Mouse (Mus musculus) neutrophil, adult 5-6 weeks (primary cell): ENCODE measurements around the gene Abcc3. TPM values are rescaled to one million over a fixed set of nuclear protein-coding genes. Genes with fewer than 3 reads are reported as not detected.
"Not testable (repeated sequence)": the region's sequence is repeated elsewhere in the genome, so short reads cannot be mapped to it uniquely, and the experiment has no call there.

ENCODE experiments used
- ATAC-seq: fragments of 151-379, 151-347 bp; 2 replicates; pipeline ENCODE4 v1.8.0; 2017; ENCODE audit warnings: mild to moderate bottlenecking, moderate TSS enrichment; ENCODE audit not compliant: insufficient number of reproducible peaks, poor library complexity, low FRiP score, severe bottlenecking; ENCODE audit errors: extremely low read depth
- total RNA-seq: library from RNA; stranded (forward); fragments of 200-1000 nt; gene quantifications from 2 replicates; pipeline ENCODE4 v1.2.3, GENCODE M21; 2017

Abcc3 gene
- total RNA-seq, 1 experiment from 2014 or later: 1.2 TPM

DNA sequence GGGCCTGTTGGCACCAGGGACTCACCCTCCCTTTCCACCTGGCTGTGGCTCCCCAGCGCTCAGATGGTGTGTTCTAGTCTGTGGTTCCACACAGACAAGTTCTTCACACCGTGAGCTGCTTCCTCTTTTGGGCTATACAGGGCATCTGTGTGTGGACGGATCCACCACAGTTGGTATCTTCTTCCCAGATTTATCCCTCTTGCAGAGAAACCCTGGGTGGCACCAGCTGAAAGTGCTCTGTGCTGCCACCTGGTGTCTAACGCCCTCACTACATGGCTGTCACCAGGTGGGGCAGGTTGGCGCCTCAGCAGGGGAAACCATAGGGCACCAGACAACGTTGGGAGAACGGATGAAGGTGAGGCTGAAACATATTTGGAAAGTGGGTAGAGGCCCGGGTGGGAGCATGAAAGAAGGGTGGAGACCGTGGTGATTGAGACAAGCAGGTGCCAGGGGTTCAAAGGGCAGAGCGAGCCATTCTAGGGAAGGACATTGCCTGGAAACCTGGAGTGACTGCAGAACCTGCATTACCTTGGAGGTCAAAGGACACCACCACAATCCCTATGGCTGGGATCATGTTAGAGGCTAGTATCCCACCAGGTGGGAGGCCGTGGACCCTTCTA, 12.0 kb upstream of the Abcc3 start:
- peak; percentile 81 for ATAC-seq

DNA sequence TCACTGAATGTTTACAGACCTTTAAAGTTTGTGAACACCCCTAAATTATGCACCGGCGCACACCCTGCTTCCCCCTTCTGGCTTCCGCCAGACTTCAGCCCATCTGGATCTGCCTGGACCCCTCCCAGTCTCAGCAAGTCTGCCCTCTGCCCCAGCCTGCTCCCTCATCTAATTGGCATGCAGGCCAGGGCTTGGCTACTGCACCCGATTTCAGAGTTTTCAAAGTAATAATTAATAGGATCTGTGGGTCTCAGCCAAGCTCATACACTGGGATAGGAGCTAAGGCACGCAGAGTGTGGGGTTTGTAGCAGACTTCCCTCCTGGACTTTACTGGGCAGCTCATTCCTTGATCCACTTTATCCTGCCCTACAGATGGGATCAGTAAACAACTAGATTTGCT, 11.4 kb upstream of the Abcc3 start:
- no peak for ATAC-seq

DNA sequence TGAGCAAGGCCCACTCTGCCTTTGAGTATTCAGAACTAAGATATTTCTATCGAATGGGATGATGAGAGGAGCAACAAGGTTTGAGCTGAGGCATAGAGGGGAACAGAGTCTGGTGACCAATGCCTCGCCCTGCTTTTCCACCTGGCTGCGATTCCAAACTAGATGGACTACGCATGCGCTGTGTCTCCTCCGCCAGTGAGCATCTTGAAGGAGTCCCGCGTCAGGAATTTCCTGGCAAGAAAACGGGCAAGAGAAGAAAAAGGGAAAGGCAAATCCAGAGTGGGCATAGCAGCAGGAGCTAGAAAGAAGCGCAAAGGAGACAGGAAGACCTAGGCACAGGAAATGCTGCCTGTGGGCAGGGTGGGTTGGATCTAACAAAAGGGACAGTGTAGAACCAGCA, 11.0 kb upstream of the Abcc3 start:
- ATAC-seq: no peak

DNA sequence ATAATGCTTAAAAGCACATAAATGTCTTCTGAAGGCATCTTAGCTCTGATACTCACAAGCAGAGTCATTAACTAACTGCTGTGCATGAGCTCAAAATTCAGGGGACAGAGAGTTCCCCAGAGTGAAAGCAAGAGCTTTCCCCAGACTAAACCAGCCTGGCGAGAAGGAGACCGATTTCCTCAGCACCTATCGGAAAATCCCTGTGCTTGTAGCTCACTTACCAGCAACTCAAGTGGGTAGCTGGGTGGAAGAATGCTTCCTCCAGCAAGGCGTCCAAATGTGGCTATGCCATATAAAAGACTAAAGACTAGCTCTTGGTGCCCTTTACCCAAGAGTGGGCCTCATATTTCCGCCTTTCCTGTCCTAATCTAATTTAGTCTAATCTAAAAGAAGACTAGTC, 9.9 kb upstream of the Abcc3 start:
- no peak for ATAC-seq

DNA sequence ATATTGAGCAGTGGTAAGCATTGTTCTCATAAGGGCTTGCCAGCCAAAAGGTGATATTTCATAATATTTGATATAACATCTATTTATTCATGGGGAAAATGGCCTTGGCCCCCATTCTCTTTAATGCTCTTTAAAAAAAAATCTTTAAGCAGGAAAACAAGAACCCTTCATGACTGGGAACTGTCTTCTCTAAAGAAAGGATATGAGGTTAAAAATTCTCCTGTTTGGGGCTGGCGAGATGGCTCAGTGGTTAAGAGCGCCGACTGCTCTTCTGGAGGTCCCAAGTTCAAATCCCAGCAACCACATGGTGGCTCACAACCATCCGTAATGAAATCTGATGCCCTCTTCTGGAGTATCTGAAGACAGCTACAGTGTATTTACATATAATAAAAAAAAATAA, 9.2 kb upstream of the Abcc3 start:
- not testable (repeated sequence) for ATAC-seq

DNA sequence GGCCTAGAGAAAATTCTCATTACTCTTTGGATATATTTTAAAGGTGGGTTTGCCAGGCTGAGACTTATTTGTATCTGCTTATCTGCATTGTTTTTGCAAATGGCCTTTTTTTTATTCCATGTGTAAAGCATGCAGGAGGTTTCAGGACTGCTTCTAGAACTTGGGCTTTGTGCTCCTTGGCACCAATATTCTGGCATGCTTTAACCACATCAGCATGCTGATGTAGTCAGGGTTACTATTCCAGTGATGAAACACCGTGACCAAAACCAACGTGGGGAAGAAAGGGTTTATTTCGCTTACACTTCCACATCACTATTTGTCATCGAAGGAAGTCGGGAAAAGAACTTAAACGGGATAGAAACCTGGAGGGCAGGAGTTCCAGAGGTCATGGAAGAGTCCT, 8.2 kb upstream of the Abcc3 start:
- no peak for ATAC-seq

DNA sequence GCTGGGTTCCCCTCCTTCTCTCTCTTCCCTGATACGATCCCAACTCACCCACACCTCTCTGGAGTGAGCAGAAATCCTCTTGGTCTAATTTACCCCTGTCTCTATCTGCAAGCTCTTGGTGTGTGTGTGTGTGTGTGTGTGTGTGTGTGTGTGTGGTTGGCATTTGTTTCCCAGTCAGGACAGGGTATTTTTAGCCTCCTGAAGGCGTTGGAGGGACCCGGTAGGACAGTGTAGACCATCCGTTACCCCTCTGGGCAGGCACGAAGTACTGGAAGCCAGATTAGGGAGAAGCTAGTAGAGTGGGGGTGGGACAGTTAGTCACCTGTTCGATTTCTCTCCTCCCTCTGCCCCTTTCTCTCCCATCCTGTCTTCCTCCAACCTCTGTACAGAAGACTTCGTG, 1.3 kb upstream of the Abcc3 start:
- no peak for ATAC-seq

DNA sequence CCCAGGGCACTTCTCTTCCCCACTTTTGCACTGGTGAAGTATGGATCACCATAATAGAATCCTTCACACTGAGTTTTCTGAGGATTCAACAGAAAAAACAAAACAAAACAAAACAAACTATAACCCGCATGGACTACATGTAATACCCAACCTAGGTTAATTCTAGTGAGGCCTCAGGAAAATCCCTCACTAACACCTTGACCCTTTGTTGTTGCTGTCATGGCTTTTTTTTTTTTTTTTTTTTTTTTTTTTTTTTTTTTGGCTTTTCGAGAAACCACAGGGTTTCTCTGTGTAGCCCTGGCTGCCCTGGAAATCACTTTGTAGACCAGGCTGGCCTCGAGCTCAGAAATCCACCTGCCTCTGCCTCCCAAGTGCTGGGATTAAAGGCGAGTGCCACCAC, 693 bp upstream of the Abcc3 start:
- ATAC-seq: not testable (repeated sequence)

DNA sequence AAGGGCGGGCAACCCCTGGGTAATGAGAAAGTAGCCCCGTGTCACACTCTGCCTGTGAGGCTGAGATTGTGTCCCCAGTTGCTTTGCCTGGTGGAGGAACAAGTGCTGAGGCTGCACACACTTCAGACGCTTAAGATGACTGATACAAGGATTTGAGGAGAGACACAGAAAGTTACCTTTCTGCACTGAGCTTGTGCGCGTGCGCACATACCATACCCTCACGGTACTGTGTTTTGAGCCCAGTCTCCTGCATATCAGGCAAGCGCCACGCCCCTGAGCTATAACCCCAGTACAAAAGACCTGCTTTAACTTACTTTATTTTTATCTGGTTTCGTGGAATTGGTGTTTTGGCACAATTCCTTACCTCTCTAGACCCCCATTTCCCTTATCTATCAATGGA, 1.1 kb downstream of the Abcc3 start:
- ATAC-seq: no peak

DNA sequence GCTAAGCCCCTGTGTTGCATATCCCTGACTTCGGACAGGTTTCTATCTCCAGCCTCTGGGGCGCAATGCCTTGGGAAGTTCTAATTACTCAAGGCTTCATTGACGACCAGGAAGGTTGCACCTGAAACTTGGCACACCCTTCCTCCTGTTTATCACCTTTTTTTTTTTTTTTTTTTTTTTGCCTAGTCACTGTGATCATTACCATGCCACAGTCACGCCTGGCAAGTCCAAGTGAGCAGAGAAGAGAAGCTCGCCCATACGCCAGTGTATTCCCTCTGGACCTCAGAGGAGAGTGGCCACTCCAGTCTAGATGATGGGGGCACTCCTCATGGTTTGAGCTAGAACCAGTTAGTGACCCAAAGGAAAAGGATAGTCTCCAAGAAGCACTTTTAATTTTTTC, 2.0 kb downstream of the Abcc3 start:
- ATAC-seq: no peak

DNA sequence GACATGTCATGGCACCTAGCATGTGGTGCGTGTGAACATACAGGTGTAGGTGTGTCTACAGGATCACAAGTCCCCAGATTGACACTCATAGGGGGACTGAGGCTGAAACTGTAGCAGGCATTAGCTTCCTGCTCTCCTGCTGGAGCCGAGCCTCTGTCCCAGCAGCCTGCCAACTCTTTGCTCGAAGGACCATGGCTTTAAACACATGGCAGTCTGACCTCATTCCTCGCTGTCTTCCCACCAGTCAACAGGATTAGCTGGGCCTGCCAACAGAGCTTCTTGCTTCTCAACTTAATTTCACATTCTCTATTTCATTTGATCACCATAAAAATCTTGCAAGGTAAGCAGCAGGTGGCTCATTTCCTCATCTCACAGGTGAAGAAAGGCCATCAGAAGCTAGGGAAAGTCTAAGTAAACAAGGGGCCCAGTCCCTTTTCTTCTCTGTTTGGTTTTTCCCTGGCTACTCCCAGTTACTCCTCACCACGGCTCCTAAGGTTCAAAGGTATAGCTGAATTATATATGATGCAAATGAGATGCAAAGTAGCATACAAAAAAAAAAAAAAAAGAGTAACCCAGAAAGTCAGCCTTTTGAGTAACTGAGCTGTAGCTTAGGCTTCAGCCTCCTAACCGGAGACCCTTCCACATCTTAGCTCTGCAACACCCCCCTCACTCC, 2.9 kb downstream of the Abcc3 start:
- no peak for ATAC-seq

DNA sequence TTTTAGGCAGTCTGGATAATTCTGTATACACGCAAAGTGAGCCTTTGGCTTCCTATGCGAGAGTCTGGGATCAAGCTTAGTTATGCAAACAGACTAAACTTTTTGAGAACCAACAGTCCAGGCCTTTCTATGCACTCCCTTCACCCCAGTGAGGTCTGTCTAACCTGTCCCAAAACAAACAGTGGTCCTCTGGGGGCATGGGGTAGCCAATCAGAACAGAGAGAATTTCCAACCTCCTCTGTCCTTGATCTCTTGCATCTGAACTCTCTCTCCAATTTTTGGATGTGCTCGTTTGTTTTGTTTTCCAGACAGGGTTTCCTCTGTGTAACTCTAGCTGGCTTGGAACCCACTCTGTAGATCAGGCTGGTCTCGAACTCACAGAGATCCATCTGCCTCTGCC, 3.8 kb downstream of the Abcc3 start:
- ATAC-seq: no peak

DNA sequence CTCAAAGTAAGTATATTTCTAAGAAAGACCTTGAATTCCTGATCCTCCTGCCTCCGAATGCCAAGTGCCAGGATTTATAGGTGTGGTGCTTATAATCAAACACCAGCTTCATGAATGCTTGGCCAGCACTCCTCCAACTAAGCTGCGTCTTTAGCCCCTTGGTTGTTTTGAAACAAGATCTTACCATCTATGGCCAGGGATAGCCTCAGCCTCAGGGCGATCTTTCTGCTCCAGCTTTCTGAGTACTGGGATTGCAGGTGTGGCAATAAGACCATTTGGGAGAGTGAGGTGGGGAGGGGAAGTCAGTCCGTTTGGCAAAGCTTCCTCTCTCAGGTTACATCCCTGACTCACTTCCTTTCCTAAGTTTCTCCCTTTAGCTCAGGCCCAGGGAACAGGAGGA, 5.0 kb downstream of the Abcc3 start:
- no peak for ATAC-seq

DNA sequence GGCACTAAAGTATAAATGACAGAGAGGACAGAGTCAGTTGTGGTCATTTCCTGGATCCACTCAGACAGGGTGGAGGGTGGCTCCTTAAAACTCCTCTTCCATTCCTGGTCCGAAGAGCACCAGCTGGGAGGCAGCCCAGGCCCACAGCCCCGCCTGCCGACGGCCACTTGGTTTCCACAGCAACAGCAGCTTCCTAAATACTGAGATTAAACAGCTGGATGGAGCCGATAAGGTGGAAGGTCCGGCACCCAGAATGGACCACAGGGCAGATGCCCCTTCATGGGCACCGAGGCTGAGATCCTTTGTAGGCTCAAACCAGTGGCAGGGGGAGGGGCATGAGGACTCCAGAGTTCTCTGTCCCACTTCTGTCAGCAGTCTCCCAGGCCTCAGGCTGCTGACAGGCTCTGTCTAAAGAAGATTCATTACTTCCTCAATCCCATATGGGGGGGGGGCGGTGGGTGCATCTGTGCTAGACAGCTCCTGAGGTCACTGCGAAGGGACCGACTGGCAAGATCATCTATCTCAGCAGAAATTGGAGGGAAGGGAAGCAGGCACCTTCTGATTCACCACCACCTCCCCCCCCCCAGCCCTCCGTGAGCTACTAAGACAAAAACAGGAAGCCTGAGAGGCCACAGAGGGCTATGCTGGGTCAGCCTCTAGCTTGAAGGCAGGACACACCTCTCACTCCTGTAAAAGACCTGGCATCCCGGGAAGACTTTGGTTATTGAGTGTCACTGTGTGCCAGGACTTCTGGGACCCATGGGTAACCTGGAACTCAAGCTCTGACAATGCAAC, 6.6 kb downstream of the Abcc3 start:
- peak; percentile 81 for ATAC-seq

DNA sequence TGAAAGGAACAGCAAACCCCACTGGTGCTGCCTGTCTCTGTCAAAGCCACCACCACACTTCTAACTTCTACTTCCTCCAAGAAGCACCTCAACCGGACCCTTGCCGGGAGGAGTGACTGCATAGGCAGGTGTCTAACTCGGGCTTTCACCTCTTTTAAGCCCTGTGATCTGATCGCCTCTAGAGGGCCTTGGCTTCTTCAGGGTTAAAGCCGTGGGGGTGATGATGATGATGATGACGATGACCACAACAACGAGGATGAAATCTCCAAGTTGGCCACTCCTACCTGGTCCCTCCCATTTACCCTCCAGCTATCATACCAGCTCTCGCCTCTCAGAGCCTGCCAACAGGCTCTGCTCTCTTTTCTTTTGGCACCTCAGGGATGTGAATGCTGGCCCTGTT, 13.1 kb downstream of the Abcc3 start:
- ATAC-seq: no peak

DNA sequence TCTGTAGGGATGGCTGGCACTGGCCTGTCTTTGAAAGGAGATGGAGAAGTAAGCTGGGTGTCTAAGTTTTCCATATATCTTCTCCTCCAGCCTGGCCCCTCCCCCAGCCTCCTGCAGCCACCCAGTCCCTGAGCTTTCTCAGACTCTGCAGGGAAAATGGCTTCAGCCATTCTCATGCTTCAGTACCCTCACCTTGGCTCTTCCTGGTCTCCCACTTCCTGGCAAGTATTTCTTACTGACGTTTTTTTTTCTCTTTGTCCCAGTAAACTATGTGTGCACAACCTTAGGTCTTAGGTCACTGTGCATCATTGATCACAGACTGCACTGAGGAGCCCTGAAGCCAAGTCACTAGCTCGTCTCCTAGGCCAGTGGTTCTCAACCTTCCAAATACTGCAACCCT, 13.7 kb downstream of the Abcc3 start:
- ATAC-seq: no peak

GRCm38 (mm10) chr11:94374276-94374948, 18.4 kb downstream of the Abcc3 start:
- ATAC-seq: no peak

DNA sequence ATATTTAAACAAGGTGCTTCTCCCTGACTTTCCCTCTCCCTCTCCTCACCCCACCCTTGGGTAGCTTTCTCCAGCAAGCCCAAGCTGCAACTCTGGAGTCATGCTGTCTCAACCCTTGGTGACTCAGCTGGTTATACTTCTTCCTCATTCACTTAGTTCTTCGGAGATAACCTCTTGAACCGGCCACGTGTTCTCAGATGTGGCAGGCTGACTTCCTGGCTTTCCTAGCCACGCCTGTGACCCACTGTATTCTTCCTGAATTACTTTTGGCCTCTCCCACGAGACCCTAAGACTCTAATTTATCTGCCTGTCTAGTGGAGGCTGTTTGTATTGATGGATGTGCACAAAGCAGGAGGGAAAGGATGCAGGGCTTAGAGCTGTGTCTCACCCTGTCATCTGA, 22.0 kb downstream of the Abcc3 start:
- ATAC-seq: peak; percentile 69

- no peak for ATAC-seq
Observed at GRCm38 (mm10) chr11:94369981-94370380, 22.8 kb downstream of the Abcc3 start.

GRCm38 (mm10) chr11:94365340-94365739, 27.5 kb downstream of the Abcc3 start:
- ATAC-seq: no peak
